Mouse (Mus musculus) liver, adult (tissue): ENCODE data around the gene Itga9.

Experiments used
- GATA4 ChIP-seq: IDR thresholded peaks from 2 replicates; pipeline ENCODE4 v1.6.1; 2014; ENCODE audit warnings: mild to moderate bottlenecking, low read length; ENCODE audit not compliant: insufficient replicate concordance

The Itga9 gene

DNA sequence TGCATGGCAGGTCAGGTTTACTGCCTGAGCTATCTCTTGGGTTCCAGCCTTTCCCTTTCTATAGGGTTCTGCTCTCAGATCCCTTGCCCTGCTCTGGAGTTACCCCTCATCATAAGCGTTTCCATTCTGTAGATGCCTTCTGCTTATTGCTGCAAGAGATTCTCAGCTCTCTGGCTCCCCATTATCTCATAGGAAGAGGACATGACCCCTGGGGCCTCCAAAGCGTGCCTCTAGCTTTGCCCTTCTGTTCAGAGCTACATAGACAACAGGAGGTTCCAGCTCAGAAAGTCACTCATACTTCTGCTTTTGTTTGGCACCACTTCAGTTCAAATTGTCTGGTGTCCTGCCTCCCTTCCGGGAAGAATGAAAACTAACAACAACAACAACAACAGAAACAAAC, 59.6 kb downstream of the Itga9 start:
- peak; percentile 60 for TF ChIP-seq GATA4

DNA sequence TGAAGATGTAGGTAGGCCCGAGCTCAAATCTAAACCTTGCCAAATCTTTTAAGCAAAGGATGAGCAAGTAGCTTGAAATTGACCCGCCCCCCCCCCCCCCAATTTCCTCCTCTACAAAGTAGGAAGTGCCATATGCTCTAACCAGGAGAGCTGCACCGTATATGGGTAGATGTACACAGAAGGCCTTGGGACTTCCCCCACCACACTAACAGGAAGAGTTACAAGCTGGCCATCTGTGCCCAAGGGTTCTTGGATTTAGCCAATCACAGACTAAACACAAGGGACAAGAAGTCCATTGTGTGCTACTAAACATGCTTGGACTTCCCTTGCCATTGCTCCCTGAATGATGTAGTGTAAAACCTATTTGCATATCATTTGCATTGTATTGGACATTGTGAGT, 63.2 kb downstream of the Itga9 start:
- TF ChIP-seq GATA4, result no peak

DNA sequence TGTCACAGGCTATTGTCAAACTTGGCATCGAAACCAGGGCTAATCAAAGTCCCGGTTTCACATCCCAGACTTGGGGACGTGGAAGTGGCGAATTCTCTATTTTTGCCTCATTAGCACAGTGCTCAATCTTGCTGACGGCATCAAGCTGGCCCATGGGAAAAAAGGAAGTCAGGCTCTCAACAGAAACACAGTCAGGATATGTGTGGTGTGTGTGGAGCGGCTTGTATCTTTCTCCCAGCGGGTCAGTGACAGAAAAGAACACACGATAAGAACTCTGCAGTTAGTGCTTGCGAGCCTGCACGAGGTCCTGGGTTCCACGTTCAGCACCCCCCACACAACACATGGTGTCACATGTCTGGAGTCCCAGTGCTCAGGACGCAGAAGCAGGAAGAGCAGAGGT, 67.8 kb downstream of the Itga9 start:
- TF ChIP-seq GATA4, result peak; percentile 95; the same call in 1 of the 2 replicates

- TF ChIP-seq GATA4, result no peak
Measured at GRCm38 (mm10) chr9:118674761-118675160, 68.3 kb downstream of the Itga9 start.

GRCm38 (mm10) chr9:118675573-118676170, 69.2 kb downstream of the Itga9 start:
- no peak for TF ChIP-seq GATA4

- no peak for TF ChIP-seq GATA4
Measured at GRCm38 (mm10) chr9:118676692-118677091, 70.2 kb downstream of the Itga9 start.

DNA sequence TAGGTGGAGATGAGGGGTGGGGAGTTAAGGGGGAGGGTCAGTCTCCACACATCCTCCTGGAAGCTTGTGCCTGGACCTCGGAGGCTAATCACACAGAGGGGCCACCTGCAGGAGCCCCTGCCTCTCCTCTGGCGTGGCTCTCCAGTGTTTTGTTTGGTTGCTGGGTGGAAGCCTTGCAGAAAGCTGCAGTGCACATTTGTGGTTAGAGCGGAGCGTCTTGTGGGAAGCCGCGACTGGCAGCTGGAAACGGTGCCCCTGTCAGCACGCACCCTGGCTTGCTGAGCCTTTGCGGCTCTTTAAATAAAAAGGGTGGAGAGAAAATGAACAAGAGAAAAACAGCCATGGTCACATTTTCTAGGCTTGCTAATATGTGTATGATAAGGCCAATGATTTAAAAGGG, 70.9 kb downstream of the Itga9 start:
- TF ChIP-seq GATA4, result no peak

- TF ChIP-seq GATA4, result peak; percentile 73; the same call in 1 of the 2 replicates
Measured at GRCm38 (mm10) chr9:118678020-118678750, 71.7 kb downstream of the Itga9 start.

DNA sequence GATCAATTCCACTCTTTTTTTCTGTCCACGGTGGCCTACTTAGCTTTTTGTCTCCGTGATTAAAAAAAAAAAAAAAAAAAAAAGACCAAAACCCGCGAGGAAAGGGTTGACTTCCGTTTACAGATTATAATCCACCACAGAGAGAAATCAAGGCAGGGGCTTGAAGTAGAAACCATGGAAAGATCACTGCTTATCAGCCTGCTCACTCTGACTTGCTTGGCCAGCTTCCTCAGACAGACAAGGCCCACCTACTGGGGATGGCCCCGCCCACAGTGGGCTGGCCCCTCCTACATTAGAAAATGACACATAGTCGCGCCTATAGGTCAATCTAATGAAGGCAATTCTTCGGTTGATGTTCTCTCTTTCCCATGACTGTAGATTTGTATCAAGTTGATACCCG, 72.3 kb downstream of the Itga9 start:
- TF ChIP-seq GATA4, result no peak

DNA sequence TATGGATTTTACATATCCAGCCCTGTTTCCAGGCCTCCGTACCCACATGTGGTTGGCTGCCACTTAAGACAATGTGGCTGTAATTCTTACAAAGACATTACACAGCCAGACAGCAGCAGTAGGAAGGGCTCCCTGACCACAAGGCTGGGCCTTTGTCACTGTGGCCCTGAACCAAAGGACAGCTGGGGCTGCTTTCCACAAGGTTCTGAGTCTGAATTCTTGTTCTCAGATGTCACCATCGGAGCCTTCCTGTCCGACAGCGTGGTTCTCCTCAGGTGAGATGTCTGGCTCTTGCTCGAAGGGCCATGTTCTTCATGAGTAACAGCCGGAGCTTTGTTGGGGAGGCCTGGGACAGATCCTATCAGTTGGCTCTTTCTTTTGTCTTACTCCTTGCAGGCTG, 75.0 kb downstream of the Itga9 start:
- no peak for TF ChIP-seq GATA4

- no peak for TF ChIP-seq GATA4
Measured at GRCm38 (mm10) chr9:118682154-118682553, 75.7 kb downstream of the Itga9 start.

GRCm38 (mm10) chr9:118683507-118683906, 77.0 kb downstream of the Itga9 start:
- no peak for TF ChIP-seq GATA4

DNA sequence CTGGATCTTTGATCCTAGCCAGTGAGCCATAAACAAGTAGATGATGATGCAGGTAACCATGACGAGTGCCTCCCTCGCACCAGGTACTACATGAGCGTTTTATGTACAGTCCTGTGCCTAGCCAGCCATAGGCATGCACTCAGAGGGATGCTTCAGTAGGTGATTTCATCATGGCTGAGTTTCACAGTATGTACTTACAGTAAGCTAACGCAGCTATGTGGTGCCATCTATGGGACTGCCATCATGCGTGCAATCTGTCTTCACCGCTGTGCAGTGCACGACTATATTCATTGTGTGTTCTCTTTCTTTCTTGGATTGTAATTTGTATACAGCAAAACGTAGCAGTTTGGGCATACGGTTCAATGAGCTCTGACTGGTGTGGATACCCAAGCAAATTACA, 77.9 kb downstream of the Itga9 start:
- TF ChIP-seq GATA4, result no peak

DNA sequence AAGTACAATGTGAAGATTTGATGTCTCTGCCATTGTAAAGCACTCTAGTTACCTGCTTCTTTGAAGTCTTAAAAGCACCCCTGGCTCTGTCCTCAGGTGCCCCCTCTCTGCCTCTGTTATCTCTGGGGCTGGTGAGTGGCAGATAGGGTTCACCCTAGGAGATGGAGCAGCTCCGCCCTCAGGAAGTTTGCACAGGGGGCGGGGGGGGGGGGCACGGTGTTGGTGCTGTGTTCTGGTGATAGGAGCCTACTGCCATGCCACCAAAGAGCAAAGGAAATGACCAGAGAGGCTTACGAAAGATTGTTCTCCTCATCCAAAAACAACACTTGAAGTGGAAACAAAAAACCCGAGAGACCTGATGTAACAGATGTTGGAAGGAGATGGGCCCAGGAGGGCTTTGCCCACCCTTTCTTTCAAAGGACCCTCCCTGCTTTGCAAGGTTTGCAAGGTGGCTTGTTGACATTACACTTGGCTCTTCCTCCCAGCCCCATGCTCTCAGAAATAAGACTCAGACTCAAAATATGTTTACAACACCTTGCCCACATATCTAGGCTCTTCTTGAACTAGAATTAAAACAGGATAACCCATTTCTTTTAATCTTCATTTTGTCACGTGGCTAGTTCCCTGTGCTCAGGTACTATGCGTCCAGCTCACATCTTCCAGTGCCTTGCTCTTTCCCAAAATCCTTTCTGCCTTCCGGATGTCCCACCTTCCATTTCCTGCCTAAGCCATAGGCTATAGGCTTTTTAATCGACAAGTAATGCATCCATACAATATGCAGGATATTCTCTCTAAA, 79.9 kb downstream of the Itga9 start:
- TF ChIP-seq GATA4, result peak; percentile 7; the same call in 1 of the 2 replicates

DNA sequence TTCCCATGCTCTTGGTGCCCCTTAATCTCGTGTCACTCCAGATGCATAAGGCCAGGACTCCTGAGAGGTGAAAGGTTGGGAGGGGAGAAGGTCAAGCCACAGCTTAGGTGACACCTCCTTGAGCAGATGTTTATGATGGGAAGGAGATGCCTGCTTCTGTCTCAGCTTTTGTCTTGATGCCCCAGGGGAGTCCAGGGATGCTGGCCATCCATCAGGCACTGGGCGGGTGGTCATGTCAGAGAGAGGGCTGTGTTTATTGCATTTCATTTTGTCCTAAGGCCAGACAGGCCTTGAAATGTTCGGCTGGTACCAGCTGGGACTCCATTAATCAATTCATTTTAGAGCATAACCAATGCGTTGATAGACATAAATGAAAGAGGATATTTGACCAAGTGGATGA, 81.8 kb downstream of the Itga9 start:
- no peak for TF ChIP-seq GATA4

GRCm38 (mm10) chr9:118688921-118689451, 82.5 kb downstream of the Itga9 start:
- TF ChIP-seq GATA4, result no peak
